In the genomic region with DNA sequence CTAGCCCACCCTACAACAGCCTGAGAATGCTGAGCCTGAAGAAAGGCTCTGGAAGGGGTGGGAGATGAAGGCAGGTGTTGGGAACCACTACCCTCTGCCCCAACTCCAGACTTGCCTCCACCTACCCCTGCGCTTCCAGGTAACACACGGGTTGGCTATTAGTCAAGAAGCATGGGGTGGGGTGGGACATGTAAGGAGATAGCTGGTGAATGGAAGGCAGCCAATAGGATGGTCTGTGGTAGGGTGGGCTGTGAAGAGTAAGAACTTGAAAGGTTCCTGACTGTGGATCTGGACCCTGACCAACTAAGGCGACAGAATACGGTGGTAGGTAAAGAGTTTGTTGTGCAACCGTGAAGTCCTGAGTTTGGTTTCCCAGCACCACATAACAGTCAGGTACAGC, we compare ENCODE assay signal across 26 mouse cellular contexts. TPM values are rescaled to one million over a fixed set of nuclear protein-coding genes. Genes with fewer than 3 reads are reported as not detected.
DNase-seq lines count a peak whose midpoint lies in the region; ATAC-seq and TF ChIP-seq lines count a peak whose summit lies in the region.
"Had no signal": no experiment of that assay in that cellular context is flagged by ENCODE, and none has a peak within 500 bp of the region (broad histone marks: within the 10 kb centered on the region; RNA-seq: fewer than 3 reads in every experiment).

No protein-coding gene starts in this region.

- no peak for ATAC-seq in hindbrain, embryonic 12.5 days (ENCODE audit: low FRiP score)
- ATAC-seq: activated CD4-positive, CD25-positive, alpha-beta regulatory T cell, adult 4 months; CD4-positive, CD25-positive, alpha-beta regulatory T cell, adult 4 months; forebrain, embryonic 13.5 days; forebrain, embryonic 16.5 days; hindbrain, embryonic 16.5 days; intestine, embryonic 15.5 days had no signal

- H3K9me3 ChIP-seq in hindbrain, embryonic 10.5 days, result no peaks in the 10 kb centered on the region
- H3K9me3 ChIP-seq in hindbrain, embryonic 12.5 days (replicated peaks), result no peaks in the 10 kb centered on the region
- H3K9me3 ChIP-seq in E14TG2a.4 (ENCODE audit: low read length), result no peaks in the 10 kb centered on the region
- H3K9me3 ChIP-seq: forebrain, embryonic 10.5 days; forebrain, embryonic 13.5 days; heart, embryonic 10.5 days; heart, embryonic 13.5 days; hindbrain, embryonic 13.5 days; intestine, embryonic 15.5 days had no signal

- 0 out of 2 replicates have a peak overlapping the region, but pooled peaks have one; percentile 14 for H3K27ac ChIP-seq in cerebellum, adult 2 months (ENCODE audit: insufficient read depth, low read length)
- H3K27ac ChIP-seq in hindbrain, embryonic 10.5 days, result 0 out of 2 replicates have a peak overlapping the region, but pooled peaks have one; percentile 8
- no peak overlapping the region for H3K27ac ChIP-seq in hindbrain, embryonic 12.5 days
- H3K27ac ChIP-seq: forebrain, embryonic 10.5 days; forebrain, embryonic 13.5 days; heart, adult 2 months; heart, embryonic 10.5 days; heart, embryonic 13.5 days; hindbrain, embryonic 13.5 days; intestine, embryonic 15.5 days had no signal

- DNase-seq in cerebellum, adult 2 months, result peak; percentile 24 to 29
- DNase-seq in cerebellum, postnatal 36 days, result no peak
- no peak for DNase-seq in hindbrain, embryonic 10.5 days (ENCODE audit: low spot score)
- DNase-seq in urinary bladder, postnatal 25 days (ENCODE audit: low spot score), result no peak
- DNase-seq: adrenal gland, adult 8-10 months; adrenal gland, postnatal 25 days; gastrocnemius, postnatal 10 days; gastrocnemius, postnatal 36 days; heart, adult 2 months; heart, postnatal 14 days; heart, postnatal 4 days; kidney, adult 11 months had no signal

- no peaks in the 10 kb centered on the region for H3K36me3 ChIP-seq in hindbrain, embryonic 10.5 days
- no peaks in the 10 kb centered on the region for H3K36me3 ChIP-seq in hindbrain, embryonic 12.5 days
- H3K36me3 ChIP-seq in E14TG2a.4 (ENCODE audit: insufficient read depth, low read length), result peaks cover 12% of the 10 kb centered on the region; the same call in 1 of the 2 replicates
- H3K36me3 ChIP-seq: forebrain, embryonic 10.5 days; heart, embryonic 10.5 days; heart, embryonic 13.5 days; hindbrain, embryonic 13.5 days; intestine, embryonic 15.5 days had no signal

- TF ChIP-seq POLR2A in cerebellum, adult 2 months (IDR thresholded peaks at IDR 0.05; ENCODE audit: borderline replicate concordance, insufficient read depth, low read length), result no peak

- H3K27me3 ChIP-seq in cerebellum, adult 2 months (ENCODE audit: control insufficient read depth, insufficient read depth, low read length), result no peaks in the 10 kb centered on the region
- peaks cover 59% of the 10 kb centered on the region for H3K27me3 ChIP-seq in hindbrain, embryonic 10.5 days (ENCODE audit: insufficient read depth, poor library complexity, severe bottlenecking)
- peaks cover 40% of the 10 kb centered on the region for H3K27me3 ChIP-seq in hindbrain, embryonic 12.5 days
- H3K27me3 ChIP-seq in E14TG2a.4 (ENCODE audit: insufficient read depth, low read length), result peaks cover 18% of the 10 kb centered on the region

- no peak overlapping the region for H3K4me3 ChIP-seq in cerebellum, adult 2 months (replicated peaks; ENCODE audit: insufficient read depth, low read depth, low read length)
- H3K4me3 ChIP-seq in hindbrain, embryonic 10.5 days, result no peak overlapping the region
- H3K4me3 ChIP-seq in hindbrain, embryonic 12.5 days, result no peak overlapping the region
- H3K4me3 ChIP-seq in E14TG2a.4 (replicated peaks; ENCODE audit: low read length), result peak overlapping the region; percentile 37
- H3K4me3 ChIP-seq: forebrain, embryonic 10.5 days; forebrain, embryonic 13.5 days; heart, adult 2 months; heart, embryonic 10.5 days; heart, embryonic 13.5 days; hindbrain, embryonic 13.5 days; intestine, embryonic 15.5 days had no signal

- TF ChIP-seq CTCF in cerebellum, adult 2 months (IDR thresholded peaks at IDR 0.05; ENCODE audit: borderline replicate concordance, insufficient read depth, low read depth, low read length), result no peak
- no peak for TF ChIP-seq CTCF in E14TG2a.4 (conservative IDR thresholded peaks at IDR 0.05; ENCODE audit: low read length)

- H3K9ac ChIP-seq in hindbrain, embryonic 12.5 days, result no peak overlapping the region
- H3K9ac ChIP-seq: forebrain, embryonic 13.5 days; heart, embryonic 13.5 days; hindbrain, embryonic 13.5 days; intestine, embryonic 15.5 days had no signal

- 67% methylated on average over 5 of the region's 5 CpGs for WGBS in cerebellum, adult 2 months
- WGBS in hindbrain, embryonic 10.5 days, result 88% methylated on average over 5 of the region's 5 CpGs
- WGBS in hindbrain, embryonic 12.5 days, result 87% methylated on average over 5 of the region's 5 CpGs

- H3K4me2 ChIP-seq in hindbrain, embryonic 12.5 days (replicated peaks), result no peak overlapping the region
- H3K4me2 ChIP-seq: forebrain, embryonic 13.5 days; heart, embryonic 13.5 days; hindbrain, embryonic 13.5 days; intestine, embryonic 15.5 days had no signal

- H3K4me1 ChIP-seq in cerebellum, adult 2 months (ENCODE audit: control insufficient read depth, insufficient read depth, low read length), result peaks cover 60% of the 10 kb centered on the region
- peaks cover 35% of the 10 kb centered on the region for H3K4me1 ChIP-seq in hindbrain, embryonic 10.5 days (replicated peaks)
- H3K4me1 ChIP-seq in hindbrain, embryonic 12.5 days, result peaks cover 16% of the 10 kb centered on the region
- peaks cover 89% of the 10 kb centered on the region for H3K4me1 ChIP-seq in E14TG2a.4 (replicated peaks; ENCODE audit: low read depth, low read length)

RNA-seq across cellular contexts. Expression of gene Zfyve28, which starts 4.9 kb away (rescaled TPM):
- 62.9 and 69.5 TPM in 2 replicates for polyA plus RNA-seq in cerebellum, adult 2 months (2012; rRNA removed)
- 1.3 and 2.0 TPM in 2 replicates for polyA plus RNA-seq in hindbrain, embryonic 10.5 days (2016; fragmentation: Nextera tagmentation; extraction: Ambion mirVana)
- 2.9 and 4.1 TPM in 2 replicates for polyA plus RNA-seq in hindbrain, embryonic 12.5 days (2016; fragmentation: Nextera tagmentation; extraction: Ambion mirVana)

RNA-seq across cellular contexts. Expression of gene Cfap99, which starts 5.0 kb away (rescaled TPM):
- 1.4 and 1.7 TPM in 2 replicates for polyA plus RNA-seq in cerebellum, adult 2 months (2012; rRNA removed)
- polyA plus RNA-seq in hindbrain, embryonic 10.5 days (2016; fragmentation: Nextera tagmentation; extraction: Ambion mirVana), result not detected in 2 replicates
- polyA plus RNA-seq in hindbrain, embryonic 12.5 days (2016; fragmentation: Nextera tagmentation; extraction: Ambion mirVana), result 0.09 and 0.25 TPM in 2 replicates
- polyA plus RNA-seq: activated CD4-positive, CD25-positive, alpha-beta regulatory T cell, adult 4 months; C2C12; CD4-positive, CD25-positive, alpha-beta regulatory T cell, adult 4 months; embryonic facial prominence, embryonic 11.5 days; forebrain, embryonic 10.5 days; forebrain, embryonic 13.5 days; forebrain, embryonic 16.5 days; heart, adult 2 months; heart, embryonic 10.5 days; heart, embryonic 13.5 days; intestine, embryonic 15.5 days had no signal

RNA-seq across cellular contexts. Expression of gene Rnf4, which starts 52.7 kb away (rescaled TPM):
- polyA plus RNA-seq in cerebellum, adult 2 months (2012; rRNA removed), result 77.5 and 80.0 TPM in 2 replicates
- polyA plus RNA-seq in hindbrain, embryonic 10.5 days (2016; fragmentation: Nextera tagmentation; extraction: Ambion mirVana), result 181 and 193 TPM in 2 replicates
- polyA plus RNA-seq in hindbrain, embryonic 12.5 days (2016; fragmentation: Nextera tagmentation; extraction: Ambion mirVana), result 158 and 159 TPM in 2 replicates

Comparison
In these comparisons a context has a peak if more than half of its experiments do, and no peak if none do; other contexts are left out.
1. DNase-seq: peak in cerebellum, adult 2 months (2 of 2); none in cerebellum, postnatal 36 days (0 of 2), hindbrain, embryonic 10.5 days (single experiment) and urinary bladder, postnatal 25 days (single experiment).
2. RNA of gene Zfyve28, which starts 4.9 kb away (polyA plus RNA-seq): 62.9 to 69.5 TPM in cerebellum, adult 2 months; 2.9 to 4.1 TPM in hindbrain, embryonic 12.5 days and 1.3 to 2.0 TPM in hindbrain, embryonic 10.5 days; every median in the first group is over 10 times any median in the second.